Mouse (Mus musculus) stomach, embryonic 16.5 days (tissue): ENCODE measurements at regions not wholly inside any gene's neighbourhood (a gene's known extent, or its start where the extent isn't known, plus 50 kb on each side); places are given as distances from the start of the nearest gene placed in this dataset.

Experiments
- ATAC-seq: fragments of 200-750 bp; cut with Nextera tagmentation; 2 replicates; pipeline ENCODE4 v1.8.0; 2017; ENCODE audit warnings: moderate number of reproducible peaks, moderate TSS enrichment; ENCODE audit not compliant: insufficient read depth, low FRiP score
- H3K27ac ChIP-seq: fragments of 300-500 bp; sonication (generic); 2 replicates; pipeline ENCODE4 v1.5.1; 2014; ENCODE audit warnings: low read length
- H3K27me3 ChIP-seq: fragments of 300-500 bp; sonication (generic); 2 replicates; pipeline ENCODE4 v1.6.1; 2014; ENCODE audit warnings: low read length, control low read depth, mixed read lengths; ENCODE audit not compliant: control insufficient read depth, insufficient read depth
- H3K36me3 ChIP-seq: fragments of 300-500 bp; sonication (generic); 2 replicates; pipeline ENCODE4 v1.6.1; 2014; ENCODE audit warnings: low read length; ENCODE audit not compliant: control insufficient read depth, insufficient read depth
- H3K4me1 ChIP-seq: fragments of 300-500 bp; sonication (generic); 2 replicates; pipeline ENCODE4 v1.6.1; 2014; ENCODE audit warnings: low read length, control low read depth, mixed read lengths; ENCODE audit not compliant: control insufficient read depth, insufficient read depth
- H3K4me2 ChIP-seq: fragments of 300-500 bp; sonication (generic); 2 replicates; pipeline ENCODE4 v1.6.1; 2014; ENCODE audit warnings: low read depth, low read length, mixed read lengths
- H3K4me3 ChIP-seq: fragments of 300-500 bp; sonication (generic); replicated peaks from 2 replicates; pipeline ENCODE4 v1.5.1; 2014; ENCODE audit warnings: mild to moderate bottlenecking, low read length
- H3K9ac ChIP-seq: fragments of 300-500 bp; sonication (generic); 2 replicates; pipeline ENCODE4 v1.6.1; 2014; ENCODE audit warnings: low read length
- H3K9me3 ChIP-seq: fragments of 300-500 bp; sonication (generic); replicated peaks from 2 replicates; pipeline ENCODE4 v1.6.1; 2016; ENCODE audit warnings: low read length, control low read depth; ENCODE audit not compliant: control insufficient read depth
- WGBS: fragments of 180-500 bp; shearing (Covaris S2); extraction: QIAGEN DNeasy Blood & Tissue Kit; methylation state at CpG from one replicate; pipeline ENCODE4 v1.1.7; 2014; 5-methylcytosine and 5-hydroxymethylcytosine counted together

DNA sequence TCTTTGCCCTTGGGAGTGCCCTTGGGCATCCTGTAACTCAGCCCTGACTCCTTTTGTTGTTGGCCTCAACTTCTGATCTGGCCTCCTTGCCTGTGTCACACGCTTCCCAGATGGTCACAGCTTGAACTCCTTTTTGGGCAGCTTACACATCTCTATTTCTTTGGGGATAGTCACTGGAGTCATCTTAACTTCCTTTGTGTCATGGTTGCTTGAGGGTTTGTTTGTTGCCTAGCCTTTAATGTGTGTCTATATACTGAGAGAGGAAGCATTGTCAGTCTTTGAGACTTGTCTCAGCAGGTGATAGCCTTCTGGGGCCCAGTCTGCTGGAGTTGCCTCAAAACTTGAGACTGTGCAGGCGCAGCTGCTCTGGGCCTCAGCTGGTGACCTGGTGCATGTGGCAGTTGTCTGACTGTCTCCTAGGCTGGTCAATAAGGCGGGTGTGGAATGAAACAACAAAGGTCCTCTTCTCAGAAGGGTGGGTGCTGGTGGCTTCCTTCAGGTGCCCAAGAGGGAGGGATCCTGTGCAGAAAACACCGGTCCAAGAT, 157.5 kb downstream of the Tpra1 start:
- no peaks in the 10 kb centered on the region for H3K27me3 ChIP-seq
- no peak for ATAC-seq
- no peak overlapping the region for H3K4me2 ChIP-seq
- no peaks in the 10 kb centered on the region for H3K9me3 ChIP-seq
- WGBS = 76% methylated on average over 4 of the region's 4 CpGs
- no peaks in the 10 kb centered on the region for H3K4me1 ChIP-seq
- no peaks in the 10 kb centered on the region for H3K36me3 ChIP-seq
- no peak overlapping the region for H3K9ac ChIP-seq
- H3K4me3 ChIP-seq = no peak overlapping the region
- H3K27ac ChIP-seq = no peak overlapping the region

DNA sequence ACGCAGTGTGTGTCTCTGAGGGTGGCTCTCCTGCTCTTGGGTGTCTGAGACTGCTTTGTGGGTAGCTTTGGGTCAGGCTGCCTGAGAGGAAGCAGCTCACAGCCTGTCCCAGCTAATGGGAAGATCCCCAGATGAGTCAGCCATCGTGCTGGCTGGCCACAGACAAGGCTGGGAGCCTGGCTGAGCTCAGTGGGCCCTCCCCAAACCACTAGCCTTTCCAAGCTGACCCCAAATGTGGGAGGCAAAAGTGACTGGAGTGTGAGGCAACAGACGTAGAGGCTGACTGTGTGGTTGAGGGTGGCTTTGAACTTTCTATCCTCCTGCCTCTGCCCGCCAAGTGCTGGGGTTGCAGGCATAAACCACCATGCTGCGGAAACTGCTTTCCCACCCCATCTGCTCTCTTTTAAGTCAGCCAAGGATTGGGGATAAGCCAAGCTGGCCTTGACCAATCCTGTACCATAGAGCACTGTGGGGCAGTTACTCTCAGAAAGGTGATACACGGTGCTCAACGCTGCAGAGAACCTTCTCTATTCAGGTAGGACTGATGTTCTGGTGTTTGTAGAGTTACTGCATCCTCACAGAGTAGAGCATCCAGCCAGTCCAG, 163.0 kb downstream of the Tpra1 start:
- no peak overlapping the region for H3K4me3 ChIP-seq
- H3K9ac ChIP-seq = no peak overlapping the region
- H3K9me3 ChIP-seq = no peaks in the 10 kb centered on the region
- no peak overlapping the region for H3K27ac ChIP-seq
- H3K27me3 ChIP-seq = no peaks in the 10 kb centered on the region
- 72% methylated on average over 7 of the region's 7 CpGs for WGBS
- no peak for ATAC-seq
- H3K36me3 ChIP-seq = no peaks in the 10 kb centered on the region
- H3K4me2 ChIP-seq = no peak overlapping the region
- H3K4me1 ChIP-seq = no peaks in the 10 kb centered on the region

DNA sequence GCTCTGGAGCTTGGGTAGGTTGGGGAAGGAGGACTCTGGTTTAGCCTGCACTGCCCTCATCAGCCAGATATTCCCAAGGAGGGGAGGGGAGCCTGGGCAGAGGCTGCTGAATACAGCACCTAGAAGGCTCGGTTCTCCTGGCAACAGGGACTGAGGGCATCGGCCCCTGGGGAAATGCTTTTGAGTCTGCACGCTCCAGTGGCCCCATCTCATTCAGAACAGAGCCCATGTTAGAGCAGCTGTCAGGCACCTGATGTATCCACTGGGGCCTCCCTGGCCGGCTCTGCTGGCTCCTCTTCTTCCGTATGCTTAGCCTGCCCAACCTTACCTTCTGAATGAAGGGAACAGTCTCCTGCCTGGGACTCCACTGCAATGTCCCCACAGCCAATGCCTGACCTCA, 164.5 kb downstream of the Tpra1 start:
- no peak overlapping the region for H3K4me3 ChIP-seq
- WGBS = 82% methylated on average over 5 of the region's 5 CpGs
- H3K36me3 ChIP-seq = no peaks in the 10 kb centered on the region
- H3K9me3 ChIP-seq = no peaks in the 10 kb centered on the region
- no peak overlapping the region for H3K9ac ChIP-seq
- ATAC-seq = no peak
- H3K4me2 ChIP-seq = no peak overlapping the region
- no peak overlapping the region for H3K27ac ChIP-seq
- H3K27me3 ChIP-seq = no peaks in the 10 kb centered on the region
- H3K4me1 ChIP-seq = no peaks in the 10 kb centered on the region

DNA sequence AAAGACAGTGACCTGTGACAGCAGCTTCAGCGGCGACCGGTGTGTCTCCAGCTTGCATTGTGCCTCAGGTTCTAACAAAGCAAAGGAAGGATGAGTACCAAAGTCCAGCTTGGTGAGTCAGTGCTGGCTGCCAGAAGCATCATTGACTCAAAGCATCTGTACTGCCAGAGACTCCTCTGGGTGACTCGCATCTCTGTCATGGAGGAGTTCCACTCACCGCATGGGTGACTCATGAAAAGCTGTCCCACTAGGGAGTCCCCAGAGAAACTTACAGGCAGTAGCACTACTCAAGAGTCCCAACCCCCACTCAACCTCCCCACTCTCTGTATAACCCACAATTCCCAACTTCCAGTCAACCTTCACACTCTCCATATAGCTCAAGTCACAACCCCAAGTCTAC, 166.2 kb downstream of the Tpra1 start:
- Histone ChIP-seq H3K4me2 (no peak overlapping the region), H3K27me3 (no peaks in the 10 kb centered on the region)
- no peak for ATAC-seq

DNA sequence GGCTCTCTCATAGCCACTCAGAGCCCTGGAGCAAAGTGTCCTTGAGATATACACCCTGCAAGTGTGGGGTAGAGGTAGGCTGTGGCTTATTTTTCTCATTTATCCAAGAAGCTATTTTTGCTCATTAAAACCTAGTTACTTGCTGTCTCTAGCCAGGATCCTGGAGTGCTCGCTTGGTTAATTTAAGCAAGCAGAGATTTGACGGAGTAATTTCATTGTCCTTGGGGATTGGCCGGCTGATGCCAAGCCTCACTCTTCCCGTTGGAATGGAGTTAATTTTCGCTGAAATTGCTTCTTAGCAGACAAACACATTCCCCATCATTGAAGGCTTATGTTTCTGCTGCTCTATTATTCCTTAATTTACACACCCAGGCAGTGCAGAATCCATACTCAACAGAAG, 167.1 kb downstream of the Tpra1 start:
- Histone ChIP-seq H3K9ac (no peak overlapping the region), H3K36me3 (no peaks in the 10 kb centered on the region), H3K9me3 (no peaks in the 10 kb centered on the region), H3K4me3 (no peak overlapping the region), H3K4me1 (no peaks in the 10 kb centered on the region), H3K27me3 (no peaks in the 10 kb centered on the region), H3K4me2 (no peak overlapping the region), H3K27ac (no peak overlapping the region)
- ATAC-seq = no peak
- WGBS = 78% methylated on average over 5 of the region's 5 CpGs

More for the DNA sequence above, 166.2 kb downstream of the Tpra1 start:
- Histone ChIP-seq H3K9me3 (no peaks in the 10 kb centered on the region), H3K27ac (no peak overlapping the region), H3K4me3 (no peak overlapping the region), H3K36me3 (no peaks in the 10 kb centered on the region), H3K4me1 (no peaks in the 10 kb centered on the region), H3K9ac (no peak overlapping the region)
- 88% methylated on average over 5 of the region's 5 CpGs for WGBS

DNA sequence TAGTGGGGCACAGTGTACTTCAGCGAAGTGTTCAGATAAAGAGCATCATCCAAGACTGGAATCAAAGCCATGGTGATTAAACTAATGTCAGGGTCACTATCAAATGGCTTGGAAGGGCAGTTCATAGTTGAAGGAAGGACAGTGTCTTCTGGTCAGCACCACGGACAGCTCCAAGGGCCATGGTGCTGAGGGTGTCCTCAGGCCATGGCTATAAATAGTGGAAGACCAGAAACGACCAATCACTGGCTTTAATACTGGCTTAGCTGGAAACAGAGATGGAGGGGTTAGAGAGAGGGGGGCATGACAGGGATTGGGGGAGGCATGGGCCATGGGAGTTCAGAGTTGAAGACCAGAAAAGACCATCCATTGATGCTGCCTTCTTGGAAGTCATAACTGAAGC, 168.0 kb downstream of the Tpra1 start:
- Histone ChIP-seq H3K27ac (no peak overlapping the region), H3K4me1 (no peaks in the 10 kb centered on the region), H3K4me2 (no peak overlapping the region), H3K36me3 (no peaks in the 10 kb centered on the region), H3K9me3 (no peaks in the 10 kb centered on the region), H3K4me3 (no peak overlapping the region), H3K27me3 (no peaks in the 10 kb centered on the region), H3K9ac (no peak overlapping the region)
- no peak for ATAC-seq
- 16% methylated on average over 3 of the region's 3 CpGs for WGBS

DNA sequence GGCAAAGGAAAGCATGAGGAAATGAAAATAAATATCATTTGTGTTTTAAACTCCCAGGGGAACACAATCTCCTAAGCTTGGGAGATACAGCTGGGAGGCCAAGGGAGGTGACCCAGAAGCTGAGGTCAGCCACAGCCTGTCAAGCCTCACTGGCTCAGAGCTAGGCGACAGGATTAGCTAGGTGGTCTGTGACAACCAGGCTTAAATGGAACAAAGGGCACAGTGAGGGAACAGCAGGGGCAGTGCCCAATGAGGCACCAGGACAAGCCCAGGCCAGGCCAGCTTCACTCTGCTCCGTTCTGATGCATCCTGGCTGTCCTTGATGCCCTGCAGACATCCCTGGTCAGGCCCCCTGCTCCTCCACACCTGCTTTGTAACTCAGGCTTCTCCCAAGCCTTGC, 169.7 kb downstream of the Tpra1 start:
- H3K4me1 ChIP-seq = no peaks in the 10 kb centered on the region
- no peak overlapping the region for H3K27ac ChIP-seq
- no peak overlapping the region for H3K4me2 ChIP-seq
- WGBS = 47% methylated on average over 2 of the region's 2 CpGs
- no peak overlapping the region for H3K9ac ChIP-seq
- no peak for ATAC-seq
- no peaks in the 10 kb centered on the region for H3K36me3 ChIP-seq
- H3K4me3 ChIP-seq = no peak overlapping the region
- no peaks in the 10 kb centered on the region for H3K27me3 ChIP-seq
- H3K9me3 ChIP-seq = no peaks in the 10 kb centered on the region

DNA sequence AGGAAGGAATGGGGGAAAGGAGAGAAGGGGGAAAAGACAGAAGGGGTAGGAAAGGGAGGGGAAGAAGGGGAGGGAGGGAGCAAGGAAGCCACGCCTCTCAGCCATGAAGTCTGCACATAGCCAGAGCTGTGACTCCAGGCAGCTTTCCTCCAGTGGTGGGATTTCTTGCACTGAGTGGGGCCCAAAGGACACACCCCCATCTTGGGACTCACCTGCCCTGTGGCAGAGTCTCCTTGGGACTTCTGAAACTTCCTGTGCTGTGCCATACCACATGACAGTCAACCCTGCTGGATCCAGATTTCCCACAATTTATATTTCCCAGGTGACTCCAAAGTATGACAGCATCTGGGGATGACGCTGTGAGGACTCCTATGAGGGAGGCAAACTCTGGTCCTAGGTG, 170.5 kb downstream of the Tpra1 start:
- WGBS = 54% methylated on average over 2 of the region's 2 CpGs
- Histone ChIP-seq H3K9me3 (no peaks in the 10 kb centered on the region), H3K36me3 (no peaks in the 10 kb centered on the region), H3K27ac (no peak overlapping the region), H3K4me1 (no peaks in the 10 kb centered on the region), H3K4me3 (no peak overlapping the region), H3K27me3 (no peaks in the 10 kb centered on the region), H3K9ac (no peak overlapping the region), H3K4me2 (no peak overlapping the region)
- no peak for ATAC-seq

DNA sequence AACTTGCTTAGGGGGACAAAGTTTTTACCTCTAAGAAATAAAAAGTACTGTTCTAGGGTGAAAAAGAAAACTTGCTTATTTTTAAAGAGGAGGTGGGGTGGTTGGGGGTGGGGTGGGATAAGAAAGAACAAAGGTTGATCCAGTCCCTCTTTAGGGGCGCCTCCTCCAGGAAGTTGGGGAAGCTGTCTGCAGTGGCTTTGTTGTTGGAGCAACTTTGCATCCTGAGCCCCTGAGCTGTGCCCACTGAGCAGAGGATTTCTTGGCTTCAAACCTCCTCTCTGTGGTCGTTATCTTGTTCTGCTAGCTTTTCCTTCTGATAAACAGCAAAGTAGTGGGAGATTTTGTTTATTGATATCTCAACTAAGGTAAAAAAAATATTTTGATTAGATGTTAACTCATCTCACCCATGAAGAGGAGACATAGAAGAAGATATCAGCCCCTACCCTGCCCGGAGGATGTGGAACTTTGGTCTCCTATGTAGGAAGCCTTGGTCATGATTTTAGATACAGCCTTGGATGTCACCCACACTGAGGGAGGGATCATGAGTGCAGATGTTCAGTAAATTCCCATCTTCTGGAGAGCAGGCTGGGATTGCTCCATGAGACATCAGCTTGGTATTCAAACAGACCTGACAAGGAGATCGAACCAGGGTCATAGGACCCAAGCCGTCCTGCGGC, 179.7 kb downstream of the Tpra1 start:
- H3K9ac ChIP-seq = no peak overlapping the region
- no peak overlapping the region for H3K27ac ChIP-seq
- H3K9me3 ChIP-seq = no peaks in the 10 kb centered on the region
- H3K36me3 ChIP-seq = no peaks in the 10 kb centered on the region
- H3K4me2 ChIP-seq = no peak overlapping the region
- WGBS = 56% methylated on average over 6 of the region's 6 CpGs
- no peaks in the 10 kb centered on the region for H3K4me1 ChIP-seq
- no peak for ATAC-seq
- H3K4me3 ChIP-seq = no peak overlapping the region
- H3K27me3 ChIP-seq = no peaks in the 10 kb centered on the region
